Mouse (Mus musculus) embryonic fibroblast, embryonic 13.5 days (primary cell): Measurements from ENCODE around the gene Mmrn1. TPM values are rescaled to one million over a fixed set of nuclear protein-coding genes. Genes with fewer than 3 reads are reported as not detected.
A peak's percentile ranks its signal among the peaks of the same experiment; 100 is the strongest.
"Not testable (repeated sequence)": the region's sequence is repeated elsewhere in the genome, so short reads cannot be mapped to it uniquely, and the experiment has no call there.

Source experiments
- H3K27ac ChIP-seq: 2 replicates; pipeline ENCODE4 v1.5.1; 2012; ENCODE audit warnings: low read length, control low read depth, inconsistent platforms; ENCODE audit not compliant: insufficient read depth
- H3K4me1 ChIP-seq: 2 replicates; pipeline ENCODE4 v1.6.1; 2011; ENCODE audit warnings: low read length; ENCODE audit not compliant: control insufficient read depth, insufficient read depth
- H3K4me3 ChIP-seq: 2 replicates; pipeline ENCODE4 v1.5.1; 2011; ENCODE audit warnings: mild to moderate bottlenecking, control low read depth, low read length; ENCODE audit not compliant: insufficient read depth
- CTCF ChIP-seq: IDR thresholded peaks from 2 replicates; pipeline ENCODE4 v1.5.1; 2011; ENCODE audit warnings: mild to moderate bottlenecking, control low read depth, low read length, moderate library complexity, borderline replicate concordance; ENCODE audit not compliant: insufficient read depth
- POLR2A ChIP-seq: IDR thresholded peaks from 2 replicates; pipeline ENCODE4 v1.6.1; 2011; ENCODE audit warnings: low read depth, mild to moderate bottlenecking, control low read depth, low read length, moderate library complexity
- polyA plus RNA-seq: library from polyadenylated mRNA; stranded (reverse); fragments of >200 nt; gene quantifications from 2 replicates; pipeline ENCODE4 v1.2.4, GENCODE M21; 2011; ENCODE audit warnings: low read depth; ENCODE audit not compliant: missing spikeins, insufficient read length

Mmrn1 gene
- not detected in 2 replicates for polyA plus RNA-seq

- H3K4me1 ChIP-seq, H3K27ac ChIP-seq, H3K4me3 ChIP-seq: not testable (repeated sequence)
Measured at GRCm38 (mm10) chr6:60924676-60925075, at the start of gene Mmrn1. Gene Mmrn1 (plus strand): TSS chr6:60924976.

DNA sequence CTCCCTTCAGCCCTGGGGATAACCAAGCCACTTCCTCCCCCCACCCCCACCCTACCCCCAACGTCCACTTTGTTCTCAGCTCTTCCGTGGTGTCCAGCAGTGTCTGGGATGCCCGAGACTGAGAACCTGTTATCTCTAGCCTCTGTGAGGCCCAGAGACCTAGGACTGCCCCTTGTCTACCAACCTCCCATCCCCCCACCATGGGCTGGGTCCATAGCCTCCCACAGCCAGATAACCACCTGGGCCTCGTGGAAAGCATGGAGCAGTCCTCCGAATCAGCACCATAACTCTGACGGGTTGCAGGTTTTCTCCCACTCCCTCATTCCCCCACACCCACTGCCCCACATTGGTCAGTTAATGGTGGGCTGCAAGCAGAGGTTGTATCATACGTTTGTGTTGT, 44.4 kb upstream of the Mmrn1 start:
- no peak overlapping the region for H3K4me3 ChIP-seq
- TF ChIP-seq POLR2A = no peak
- H3K4me1 ChIP-seq = no peaks in the 10 kb centered on the region
- no peak overlapping the region for H3K27ac ChIP-seq

- TF ChIP-seq POLR2A (no peak), CTCF (no peak)
- Histone ChIP-seq H3K4me3 (no peak overlapping the region), H3K27ac (no peak overlapping the region), H3K4me1 (no peaks in the 10 kb centered on the region)
Measured at GRCm38 (mm10) chr6:60881534-60881933, 43.2 kb upstream of the Mmrn1 start.

- no peak overlapping the region for H3K4me3 ChIP-seq
- TF ChIP-seq POLR2A (no peak), CTCF (no peak)
Measured at GRCm38 (mm10) chr6:60907272-60907671, 17.5 kb upstream of the Mmrn1 start.

GRCm38 (mm10) chr6:60931364-60931763, 6.6 kb downstream of the Mmrn1 start:
- no peaks in the 10 kb centered on the region for H3K4me1 ChIP-seq
- TF ChIP-seq POLR2A (no peak), CTCF (no peak)
- no peak overlapping the region for H3K4me3 ChIP-seq
- no peak overlapping the region for H3K27ac ChIP-seq

More at GRCm38 (mm10) chr6:60907272-60907671, 17.5 kb upstream of the Mmrn1 start:
- Histone ChIP-seq H3K4me1 (no peaks in the 10 kb centered on the region), H3K27ac (no peak overlapping the region)

DNA sequence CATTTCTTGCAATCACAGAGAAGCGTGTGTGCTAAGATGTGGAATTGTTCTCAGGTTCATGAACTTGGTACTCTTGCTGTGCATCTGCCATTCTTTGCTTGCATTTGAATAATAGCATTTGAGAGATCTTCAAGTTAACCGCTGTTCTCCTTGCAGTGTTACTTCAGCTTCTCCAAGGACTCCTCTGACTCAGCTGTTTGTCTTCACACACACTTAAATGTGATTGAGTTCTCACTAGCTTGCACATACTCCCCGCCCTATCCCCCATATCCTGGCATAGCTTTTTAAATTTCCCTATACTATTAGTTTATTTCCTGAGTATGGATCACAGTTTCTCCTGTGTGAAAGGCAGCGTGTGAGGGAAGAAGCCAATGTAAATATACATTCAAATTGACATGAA, 10.1 kb downstream of the Mmrn1 start:
- Histone ChIP-seq H3K4me3 (no peak overlapping the region), H3K4me1 (no peaks in the 10 kb centered on the region), H3K27ac (no peak overlapping the region)
- TF ChIP-seq CTCF (no peak), POLR2A (no peak)

DNA sequence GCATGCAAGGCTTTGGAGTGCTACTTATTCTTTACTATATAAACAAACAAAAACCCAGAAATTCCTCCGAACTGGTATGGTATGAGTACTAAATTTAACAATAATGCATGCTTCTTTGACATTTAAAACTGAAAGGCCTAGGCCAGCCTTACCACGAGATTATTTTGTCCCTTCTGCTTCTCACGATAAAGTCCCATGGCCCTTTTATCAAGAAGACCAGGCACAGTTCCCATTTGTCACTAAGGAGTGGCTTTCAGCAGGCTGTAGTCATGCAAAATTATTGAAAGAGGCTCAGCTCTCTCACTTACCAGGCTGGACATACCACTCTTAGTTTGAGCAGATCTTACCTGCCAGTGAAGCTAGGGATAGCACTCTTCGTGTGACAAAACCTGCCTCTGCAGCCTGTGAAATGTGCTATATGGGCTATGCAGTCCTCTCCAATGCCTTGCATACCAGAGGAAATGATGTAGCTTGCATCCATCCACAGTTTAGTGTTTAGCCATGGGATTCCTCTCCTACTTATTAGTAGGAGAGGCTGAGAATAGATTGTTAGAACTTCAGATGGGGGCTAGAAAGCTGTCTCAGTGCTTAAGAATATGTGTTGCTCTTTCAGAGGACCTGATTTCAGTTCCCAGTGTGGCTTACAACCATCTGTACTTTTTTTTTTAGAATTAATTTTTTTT, 10.8 kb downstream of the Mmrn1 start:
- TF ChIP-seq CTCF = no peak
- no peak for TF ChIP-seq POLR2A
- H3K4me1 ChIP-seq = no peaks in the 10 kb centered on the region
- no peak overlapping the region for H3K27ac ChIP-seq
- no peak overlapping the region for H3K4me3 ChIP-seq

GRCm38 (mm10) chr6:60944178-60944577, 19.4 kb downstream of the Mmrn1 start:
- TF ChIP-seq POLR2A (no peak), CTCF (no peak)
- no peaks in the 10 kb centered on the region for H3K4me1 ChIP-seq
- no peak overlapping the region for H3K27ac ChIP-seq
- no peak overlapping the region for H3K4me3 ChIP-seq

GRCm38 (mm10) chr6:60944621-60945020, 19.8 kb downstream of the Mmrn1 start:
- no peak overlapping the region for H3K27ac ChIP-seq
- H3K4me1 ChIP-seq = no peaks in the 10 kb centered on the region
- TF ChIP-seq CTCF (no peak), POLR2A (no peak)
- H3K4me3 ChIP-seq = no peak overlapping the region

DNA sequence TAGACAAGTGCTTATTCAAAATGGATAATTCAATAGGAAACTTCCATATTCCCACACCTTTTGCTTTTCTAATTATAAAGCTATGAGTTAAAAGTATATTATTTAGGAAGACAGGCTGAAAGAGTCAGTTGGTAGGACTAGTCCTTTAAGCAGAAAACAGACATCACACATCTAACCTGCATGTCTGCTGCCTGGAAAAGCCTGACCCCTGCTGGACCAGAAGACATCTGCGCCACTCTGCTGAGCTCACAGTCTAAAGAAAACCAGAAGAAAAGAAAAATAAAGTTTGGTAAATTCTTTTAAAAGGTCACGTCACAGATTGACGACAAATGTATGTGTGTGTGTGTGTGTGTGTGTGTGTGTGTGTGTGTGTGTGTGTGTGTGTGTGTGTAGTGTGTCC, 25.6 kb downstream of the Mmrn1 start:
- Histone ChIP-seq H3K27ac (no peak overlapping the region), H3K4me3 (no peak overlapping the region), H3K4me1 (no peaks in the 10 kb centered on the region)
- no peak for TF ChIP-seq POLR2A
- peak; percentile 55; the same call in 1 of the 2 replicates for TF ChIP-seq CTCF

GRCm38 (mm10) chr6:60961285-60961684, 36.5 kb downstream of the Mmrn1 start:
- Histone ChIP-seq H3K4me1 (no peaks in the 10 kb centered on the region), H3K4me3 (no peak overlapping the region), H3K27ac (no peak overlapping the region)
- no peak for TF ChIP-seq POLR2A
- TF ChIP-seq CTCF = no peak
